Mouse (Mus musculus): ENCODE results near the gene Gm884.
A peak's percentile ranks its signal among the peaks of the same experiment; 100 is the strongest.
"Not testable (repeated sequence)": the region's sequence is repeated elsewhere in the genome, so short reads cannot be mapped to it uniquely, and the experiment has no call there.

The Gm884 gene

GRCm38 (mm10) chr11:103635481-103635880, 14.5 kb upstream of the Gm884 start:
- DNase-seq (ENCODE audit: low spot score in 2 of 2), result no peak

GRCm38 (mm10) chr11:103634806-103635205, 13.9 kb upstream of the Gm884 start:
- DNase-seq (ENCODE audit: low spot score in 2 of 2), result no peak

- DNase-seq (ENCODE audit: low spot score in 2 of 2), result no peak
Measured at GRCm38 (mm10) chr11:103627453-103627852, 6.5 kb upstream of the Gm884 start.

GRCm38 (mm10) chr11:103610772-103611171, 10.2 kb downstream of the Gm884 start:
- no peak for DNase-seq (ENCODE audit: low spot score in 2 of 2)

GRCm38 (mm10) chr11:103606611-103607010, 14.3 kb downstream of the Gm884 start:
- DNase-seq (ENCODE audit: low spot score in 2 of 2), result no peak

- no peak for DNase-seq (ENCODE audit: low spot score in 2 of 2)
Measured at GRCm38 (mm10) chr11:103578339-103578738, 42.6 kb downstream of the Gm884 start.

GRCm38 (mm10) chr11:103556021-103556420, 64.9 kb downstream of the Gm884 start:
- peak in 1 of 2 experiments; percentile 20 for DNase-seq (ENCODE audit: low spot score in 2 of 2)

GRCm38 (mm10) chr11:103534973-103535372, 86.0 kb downstream of the Gm884 start:
- DNase-seq (ENCODE audit: low spot score in 2 of 2), result not testable (repeated sequence)

GRCm38 (mm10) chr11:103512111-103512510, 108.8 kb downstream of the Gm884 start:
- DNase-seq (ENCODE audit: low spot score in 2 of 2), result no peak

GRCm38 (mm10) chr11:103504497-103504896, 116.4 kb downstream of the Gm884 start, which contains the start of gene Lrrc37a:
Gene Lrrc37a, minus strand, starts transcription at chr11:103504597.
- no peak for DNase-seq (ENCODE audit: low spot score in 2 of 2)

Measured in urinary bladder, postnatal 36 days (tissue).